Mouse (Mus musculus) CH12.LX (cell line): Measurements from ENCODE around the gene Lin52. TPM values are rescaled to one million over a fixed set of nuclear protein-coding genes. Genes with fewer than 3 reads are reported as not detected.

ENCODE experiments used
- DNase-seq: peaks from one replicate; pipeline ENCODE4 v3.0.0-alpha.2; 2013; ENCODE audit errors: extremely low read depth
- H3K27ac ChIP-seq: 2 replicates; pipeline ENCODE4 v1.5.1; 2012; ENCODE audit warnings: low read depth, mild to moderate bottlenecking, control low read depth, moderate library complexity; ENCODE audit not compliant: insufficient read depth
- H3K27me3 ChIP-seq: replicated peaks from 2 replicates; pipeline ENCODE3; 2012; ENCODE audit warnings: inconsistent platforms
- H3K36me3 ChIP-seq, 2 experiments: replicated peaks in 1 of 2; 2 replicates each; pipeline versions ENCODE3 to v1.6.1; 2012; ENCODE audit warnings: inconsistent platforms in 1 of 2, low read length in 1 of 2, mild to moderate bottlenecking in 1 of 2, mixed read lengths in 1 of 2, moderate library complexity in 1 of 2; ENCODE audit not compliant: control insufficient read depth in 1 of 2, insufficient read depth in 1 of 2
- H3K4me1 ChIP-seq, 2 experiments: 2 replicates each; pipeline ENCODE4 v1.6.1; 2012; ENCODE audit warnings: inconsistent platforms in 1 of 2, moderate library complexity in 1 of 2; ENCODE audit not compliant: insufficient read depth in 2 of 2, control insufficient read depth in 1 of 2
- H3K4me2 ChIP-seq: 2 replicates; pipeline ENCODE4 v1.6.1; 2012; ENCODE audit warnings: low read depth, mild to moderate bottlenecking, control low read depth; ENCODE audit not compliant: poor library complexity, insufficient read depth, severe bottlenecking
- H3K4me3 ChIP-seq, 3 experiments: fragments of 150-350 bp in 1 of 3; sonication (generic) in 1 of 3; replicated peaks in 1 of 3; 2 replicates each; pipeline versions ENCODE3 to v1.5.1; 2011 to 2012; ENCODE audit warnings: low read depth in 2 of 3, low read length in 2 of 3, mild to moderate bottlenecking in 2 of 3, moderate library complexity in 2 of 3, control low read depth in 1 of 3, improper control_type of control experiment in 1 of 3, inconsistent platforms in 1 of 3, mixed read lengths in 1 of 3; ENCODE audit not compliant: poor library complexity in 1 of 3
- H3K79me2 ChIP-seq: replicated peaks from 2 replicates; pipeline ENCODE4 v1.6.1; 2012; ENCODE audit warnings: mild to moderate bottlenecking, moderate library complexity; ENCODE audit not compliant: control insufficient read depth, poor library complexity, insufficient read depth, severe bottlenecking; ENCODE audit errors: extremely low read depth
- H3K9ac ChIP-seq: 2 replicates; pipeline ENCODE4 v1.6.1; 2012; ENCODE audit warnings: low read depth, mild to moderate bottlenecking, control low read depth, moderate library complexity; ENCODE audit not compliant: insufficient read depth
- H3K9me3 ChIP-seq: replicated peaks from 2 replicates; pipeline ENCODE3; 2012; ENCODE audit warnings: low read length, inconsistent platforms, mixed read lengths
- CHD1 ChIP-seq: IDR thresholded peaks from 2 replicates; pipeline ENCODE4 v1.6.1; 2012; ENCODE audit warnings: low read depth, low read length, improper control_type of control experiment, inconsistent platforms
- CTCF ChIP-seq, 2 experiments: IDR thresholded peaks in 1 of 2; conservative IDR thresholded peaks in 1 of 2; 2 replicates each; pipeline ENCODE4 v1.5.1; 2011 to 2012; ENCODE audit warnings: low read depth in 2 of 2, low read length in 2 of 2, improper control_type of control experiment in 1 of 2, inconsistent platforms in 1 of 2, mild to moderate bottlenecking in 1 of 2, moderate library complexity in 1 of 2
- E2F4 ChIP-seq: IDR thresholded peaks from 2 replicates; pipeline ENCODE4 v1.6.1; 2011; ENCODE audit warnings: low read depth, low read length, improper control_type of control experiment; ENCODE audit not compliant: insufficient replicate concordance
- ETS1 ChIP-seq: conservative IDR thresholded peaks from 2 replicates; pipeline ENCODE4 v1.6.1; 2012; ENCODE audit warnings: low read depth, mild to moderate bottlenecking, inconsistent platforms, low read length, improper control_type of control experiment, moderate library complexity
- GABPA ChIP-seq: IDR thresholded peaks from 2 replicates; pipeline ENCODE4 v1.6.1; 2012; ENCODE audit warnings: low read depth, low read length, improper control_type of control experiment, inconsistent platforms; ENCODE audit not compliant: insufficient replicate concordance
- HCFC1 ChIP-seq: IDR thresholded peaks from 2 replicates; pipeline ENCODE4 v1.6.1; 2012; ENCODE audit warnings: low read depth, mild to moderate bottlenecking, inconsistent platforms, low read length, improper control_type of control experiment
- IRF4 ChIP-seq: IDR thresholded peaks from 2 replicates; pipeline ENCODE4 v1.6.1; 2014; ENCODE audit warnings: low read depth, mild to moderate bottlenecking, inconsistent platforms, low read length, improper control_type of control experiment
- JUND ChIP-seq: conservative IDR thresholded peaks from 2 replicates; pipeline ENCODE4 v1.6.1; 2011; ENCODE audit warnings: low read depth, low read length, improper control_type of control experiment
- MAX ChIP-seq: IDR thresholded peaks from 2 replicates; pipeline ENCODE4 v1.6.1; 2011; ENCODE audit warnings: low read length, improper control_type of control experiment
- MXI1 ChIP-seq: IDR thresholded peaks from 2 replicates; pipeline ENCODE4 v1.6.1; 2011; ENCODE audit warnings: mild to moderate bottlenecking, low read depth, low read length, improper control_type of control experiment
- NELFE ChIP-seq: IDR thresholded peaks from 2 replicates; pipeline ENCODE4 v1.6.1; 2011; ENCODE audit warnings: low read depth, low read length, improper control_type of control experiment
- NRF1 ChIP-seq: IDR thresholded peaks from 2 replicates; pipeline ENCODE4 v1.6.1; 2014; ENCODE audit warnings: low read depth, mild to moderate bottlenecking, inconsistent platforms, low read length, improper control_type of control experiment, moderate library complexity
- PAX5 ChIP-seq: IDR thresholded peaks from 2 replicates; pipeline ENCODE4 v1.6.1; 2012; ENCODE audit warnings: low read length, inconsistent platforms, mixed read lengths
- RAD21 ChIP-seq: IDR thresholded peaks from 2 replicates; pipeline ENCODE4 v1.6.1; 2011; ENCODE audit warnings: low read depth, mild to moderate bottlenecking, low read length, improper control_type of control experiment, moderate library complexity
- SIN3A ChIP-seq: IDR thresholded peaks from 2 replicates; pipeline ENCODE4 v1.6.1; 2012; ENCODE audit warnings: low read length, improper control_type of control experiment, inconsistent platforms
- SMC3 ChIP-seq: IDR thresholded peaks from 2 replicates; pipeline ENCODE4 v1.6.1; 2011; ENCODE audit warnings: low read depth, low read length, improper control_type of control experiment
- UBTF ChIP-seq: IDR thresholded peaks from 2 replicates; pipeline ENCODE4 v1.6.1; 2012; ENCODE audit warnings: low read depth, mild to moderate bottlenecking, inconsistent platforms, low read length, improper control_type of control experiment, moderate library complexity
- USF1 ChIP-seq: IDR thresholded peaks from 2 replicates; pipeline ENCODE4 v1.6.1; 2014; ENCODE audit warnings: low read depth, mild to moderate bottlenecking, inconsistent platforms, low read length, improper control_type of control experiment
- USF2 ChIP-seq: conservative IDR thresholded peaks from 2 replicates; pipeline ENCODE4 v1.6.1; 2011; ENCODE audit warnings: low read depth, low read length, improper control_type of control experiment
- ZMIZ1 ChIP-seq: IDR thresholded peaks from 2 replicates; pipeline ENCODE4 v1.6.1; 2012; ENCODE audit warnings: low read depth, mild to moderate bottlenecking, inconsistent platforms, low read length, improper control_type of control experiment
- ZNF384 ChIP-seq: IDR thresholded peaks from 2 replicates; pipeline ENCODE4 v1.6.1; 2012; ENCODE audit warnings: low read depth, low read length, improper control_type of control experiment, inconsistent platforms
- dilution Hi-C: fragments of 300-500 bp; cut with MboI; formaldehyde crosslinking; loops from 2 replicates; pipeline ENCODE4 v1.14.3; 2020; ENCODE audit warnings: low sequenced_read_pairs; ENCODE audit not compliant: extremely low pct_unique_long_range_greater_than_20kb, extremely low pct_ligation_motif_present
- in situ Hi-C: fragments of 300-500 bp; cut with MboI; formaldehyde crosslinking; loops from 3 replicates; pipeline ENCODE4 v1.14.3; 2019; ENCODE audit warnings: low sequenced_read_pairs, low pct_ligation_motif_present, low pct_unique_long_range_greater_than_20kb, mixed read lengths
- polyA plus RNA-seq: library from polyadenylated mRNA; unstranded; fragments of >175 nt; gene quantifications from 2 replicates; pipeline ENCODE4 v1.2.1, GENCODE M21; 2012; ENCODE audit warnings: low read depth; ENCODE audit not compliant: insufficient read length
- total RNA-seq, 2 experiments: library from RNA; depleted of rRNA; stranded (reverse); fragments of 300-350 nt in 1 of 2; fragments of >200 nt in 1 of 2; gene quantifications; 2 replicates each; pipeline ENCODE4 v1.2.3; 2012 to 2014

The Lin52 gene
- total and polyA plus RNA-seq, 3 experiments = 5.9 to 16.2 (median 8.7) TPM

GRCm38 (mm10) chr12:84487324-84488056 lies 36.3 kb downstream of the Lin52 start:
- TF ChIP-seq NELFE = no peak
- no peak for TF ChIP-seq RAD21
- TF ChIP-seq IRF4 = no peak
- TF ChIP-seq CTCF (conservative IDR thresholded peaks at IDR 0.05 in 1 of 2, IDR thresholded peaks at IDR 0.05 in 1 of 2; ENCODE audit: low read depth in 2 of 2, low read length in 2 of 2) = no peak
- no peak for TF ChIP-seq ETS1
- TF ChIP-seq SIN3A = no peak
- TF ChIP-seq CHD1 = no peak
- no peak for TF ChIP-seq HCFC1
- TF ChIP-seq ZNF384 = no peak
- no peak for TF ChIP-seq GABPA
- no peak for TF ChIP-seq NRF1
- TF ChIP-seq, all 38 proteins: peak for 0
- H3K9ac ChIP-seq = no peak overlapping the region
- no peaks in the 10 kb centered on the region for H3K79me2 ChIP-seq
- H3K4me3 ChIP-seq = no peak overlapping the region
- peaks cover 3 to 39% of the 10 kb centered on the region in 2 experiments for H3K36me3 ChIP-seq
- no peak overlapping the region for H3K4me2 ChIP-seq
- H3K27me3 ChIP-seq = no peaks in the 10 kb centered on the region
- no peak overlapping the region for H3K27ac ChIP-seq
- H3K9me3 ChIP-seq = no peaks in the 10 kb centered on the region
- peaks cover 0 to 9% of the 10 kb centered on the region in 2 experiments; a peak in 2 of 4 replicates for H3K4me1 ChIP-seq
- in situ Hi-C loops (no loop called here), dilution Hi-C loops (no loop called here)
- DNase-seq = no peak

- no peak overlapping the region for H3K9ac ChIP-seq
- H3K27ac ChIP-seq = no peak overlapping the region
- no peak for TF ChIP-seq MAX
- TF ChIP-seq USF1 = no peak
- TF ChIP-seq MXI1 = no peak
- TF ChIP-seq IRF4 = no peak
- no peak for TF ChIP-seq ZNF384
- no peak for TF ChIP-seq PAX5
- TF ChIP-seq CTCF (conservative IDR thresholded peaks at IDR 0.05 in 1 of 2, IDR thresholded peaks at IDR 0.05 in 1 of 2; ENCODE audit: low read depth in 2 of 2, low read length in 2 of 2) = no peak
- no peak for TF ChIP-seq UBTF
- TF ChIP-seq GABPA = no peak
- TF ChIP-seq USF2 = no peak
- no peak for TF ChIP-seq SIN3A
- TF ChIP-seq SMC3 = no peak
- no peak for TF ChIP-seq HCFC1
- no peak for TF ChIP-seq JUND
- TF ChIP-seq ZMIZ1 = no peak
- TF ChIP-seq E2F4 = no peak
- H3K4me1 ChIP-seq = peaks cover 0 to 8% of the 10 kb centered on the region in 2 experiments; a peak in 1 of 4 replicates
- no peak for DNase-seq
- H3K79me2 ChIP-seq = no peaks in the 10 kb centered on the region
- H3K9me3 ChIP-seq = no peaks in the 10 kb centered on the region
- H3K4me2 ChIP-seq = no peak overlapping the region
- dilution Hi-C loops = no loop called here
- H3K36me3 ChIP-seq = peaks cover 0 to 5% of the 10 kb centered on the region in 2 experiments
- H3K27me3 ChIP-seq = no peaks in the 10 kb centered on the region
- H3K4me3 ChIP-seq = no peak overlapping the region
- in situ Hi-C loops = no loop called here
These were observed 45.6 kb downstream of the Lin52 start for GRCm38 (mm10) chr12:84496795-84497194.
